Mouse (Mus musculus): ENCODE results near the gene Trpc4ap.

The Trpc4ap gene

GRCm38 (mm10) chr2:155693136-155693535 is 952 bp upstream of the Trpc4ap start:
- DNase-seq, result peak; percentile 55

DNA sequence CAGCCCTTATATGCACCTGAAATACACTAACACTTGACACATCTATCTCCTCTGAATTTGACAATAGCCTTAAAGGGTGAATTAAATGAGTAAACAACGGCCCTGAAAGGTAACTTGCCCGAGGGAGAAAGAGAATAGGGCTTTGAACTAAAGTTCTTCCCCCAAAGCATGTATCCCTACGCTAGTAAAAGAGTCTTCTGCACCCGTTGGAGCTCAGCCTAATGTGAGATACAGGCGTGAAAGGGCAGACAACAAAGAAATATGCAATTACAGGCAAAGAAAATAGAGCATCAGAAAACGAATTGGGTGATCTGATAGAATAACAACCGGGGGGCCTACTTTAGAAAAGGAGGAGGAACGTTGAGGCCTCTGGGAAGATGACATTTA is 855 bp downstream of the Trpc4ap start:
- DNase-seq, result no peak

GRCm38 (mm10) chr2:155689211-155689610 is 3.0 kb downstream of the Trpc4ap start:
- DNase-seq, result no peak

DNA sequence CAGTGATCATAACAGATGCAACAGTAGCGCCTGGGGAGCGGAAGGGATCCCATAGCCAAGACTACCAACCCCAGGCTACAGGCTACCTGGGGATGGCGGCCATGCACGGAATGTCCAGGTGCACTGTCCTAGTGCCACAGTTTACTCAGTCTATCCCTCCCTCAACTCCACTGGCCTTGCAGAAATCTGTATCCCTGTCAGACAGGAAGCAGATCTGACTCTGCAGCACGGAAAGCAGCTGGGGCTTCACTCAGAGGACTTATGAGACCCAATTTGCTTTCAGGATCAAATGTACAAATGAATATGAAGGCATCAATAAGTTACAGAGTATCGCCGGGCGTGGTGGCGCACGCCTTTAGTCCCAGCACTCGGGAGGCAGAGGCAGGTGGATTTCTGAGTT is 4.4 kb downstream of the Trpc4ap start:
- no peak for DNase-seq

DNA sequence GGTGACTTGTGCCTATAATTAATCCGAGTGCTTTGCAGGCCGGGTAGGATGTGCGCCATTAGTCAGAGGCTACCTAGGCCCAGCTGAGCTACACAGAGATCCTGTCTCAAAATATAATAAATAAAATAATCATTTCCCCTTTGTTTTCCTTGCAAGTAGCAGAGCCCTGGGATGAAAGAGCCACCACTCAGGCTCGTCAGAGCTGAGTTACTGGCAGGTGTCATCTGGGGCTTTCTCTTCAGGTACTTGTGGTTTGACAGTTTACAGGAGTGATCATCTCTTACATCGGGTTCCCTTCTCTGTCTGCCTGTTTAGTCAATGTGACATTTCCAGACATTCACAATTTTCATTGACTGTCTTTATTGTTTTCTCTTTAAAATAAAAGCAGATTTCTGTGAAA is 5.6 kb downstream of the Trpc4ap start:
- DNase-seq, result no peak

- DNase-seq, result no peak
These were observed 8.4 kb downstream of the Trpc4ap start for GRCm38 (mm10) chr2:155683821-155684220.

- no peak for DNase-seq
These were observed 9.0 kb downstream of the Trpc4ap start for GRCm38 (mm10) chr2:155683137-155683536.

DNA sequence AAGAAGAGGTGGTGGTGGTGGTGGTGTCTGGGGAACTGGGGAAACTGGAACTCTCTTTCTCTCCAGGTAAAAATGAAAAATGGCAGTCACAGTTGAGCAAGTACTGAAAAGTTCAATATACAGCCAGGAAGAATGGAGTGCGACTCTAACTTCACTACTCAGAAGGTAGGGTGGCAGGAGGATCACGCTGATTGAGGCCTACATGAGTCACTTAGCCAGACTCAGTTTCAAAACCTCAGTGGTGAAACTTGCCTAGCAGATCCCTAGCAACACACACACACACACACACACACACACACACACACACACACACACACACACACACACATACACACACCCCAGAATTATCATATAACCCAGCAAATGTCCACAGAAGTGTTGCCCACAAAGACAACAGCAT is 10.3 kb downstream of the Trpc4ap start:
- no peak for DNase-seq

GRCm38 (mm10) chr2:155681194-155681593 is 11.0 kb downstream of the Trpc4ap start:
- DNase-seq, result no peak

DNA sequence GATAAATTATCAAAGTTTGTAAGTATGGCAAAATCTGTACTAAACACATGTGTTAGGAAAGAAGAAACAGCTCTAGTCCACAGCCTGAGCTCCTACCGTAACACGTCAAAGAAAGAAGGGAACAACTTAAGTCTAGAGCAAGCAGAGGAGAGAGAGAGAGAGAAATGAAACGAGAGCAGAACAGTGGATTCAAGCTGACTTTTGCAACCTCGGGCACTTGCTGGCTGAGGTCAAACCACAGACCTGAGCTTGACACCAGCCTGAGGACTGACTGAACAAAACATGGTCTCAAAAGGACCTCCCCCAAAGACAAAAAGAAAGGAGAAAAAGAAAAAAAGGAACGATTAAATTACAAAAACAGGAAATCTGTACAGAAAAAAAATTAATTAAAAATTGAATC is 11.6 kb downstream of the Trpc4ap start:
- DNase-seq, result no peak

DNA sequence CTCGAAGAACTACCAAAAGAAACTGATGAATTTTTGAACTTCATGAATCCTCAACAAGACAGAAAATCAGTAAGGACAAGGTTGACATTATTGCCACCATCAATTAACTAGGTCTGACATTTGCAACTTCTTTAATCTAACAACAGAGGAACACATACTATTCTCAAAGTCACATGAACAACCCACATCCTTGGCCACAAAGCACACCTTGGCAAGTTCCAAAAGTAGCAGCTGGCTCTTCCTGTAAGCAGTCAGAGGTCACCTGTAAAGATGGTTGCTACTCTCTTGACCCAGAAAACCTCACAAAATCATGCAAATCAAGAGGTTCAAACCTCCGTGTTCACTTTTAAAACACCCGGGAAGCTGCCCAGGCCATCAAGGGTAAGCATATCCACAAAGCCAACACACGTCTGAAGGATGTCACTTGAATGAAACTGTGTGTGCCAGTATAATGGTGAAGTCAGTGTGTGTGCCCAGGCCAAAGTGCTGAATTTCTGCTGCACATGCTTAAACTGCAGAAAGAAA is 12.5 kb downstream of the Trpc4ap start:
- no peak for DNase-seq

DNA sequence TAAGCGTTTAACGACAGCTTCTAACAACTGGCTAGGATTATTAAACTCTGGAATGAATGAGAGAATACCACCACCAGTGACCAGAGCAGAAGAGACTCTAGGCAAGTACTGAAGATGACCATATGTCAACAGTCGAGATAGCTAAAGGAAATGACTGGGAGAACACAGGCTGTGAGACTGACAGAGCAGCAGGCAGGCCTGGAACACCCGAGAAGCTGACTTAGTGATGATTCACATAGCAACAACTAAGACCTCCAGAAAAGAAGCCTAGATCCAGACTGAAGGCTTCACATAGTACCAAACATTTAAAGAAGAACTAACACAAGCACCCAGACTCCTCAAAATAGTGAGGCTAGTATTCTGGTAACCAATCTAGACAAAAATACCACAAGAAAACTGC is 17.1 kb downstream of the Trpc4ap start:
- no peak for DNase-seq

DNA sequence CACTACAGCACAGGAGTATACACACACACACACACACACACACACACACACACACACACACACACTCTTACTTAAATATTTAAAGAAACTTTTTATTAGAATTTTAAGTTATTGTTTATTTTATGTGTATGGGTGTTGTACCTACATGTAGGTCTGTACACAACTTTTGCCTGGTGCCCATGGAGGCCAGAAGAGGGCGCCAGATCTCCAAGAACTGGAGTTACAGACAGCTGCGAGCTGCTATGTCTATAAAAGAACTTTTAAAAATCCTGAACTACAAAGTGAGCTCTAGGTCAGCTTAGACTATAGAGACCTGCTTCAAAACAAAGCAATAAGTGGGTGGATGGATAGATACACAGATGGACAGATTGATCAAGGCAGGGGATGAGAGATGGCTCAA is 18.6 kb downstream of the Trpc4ap start:
- no peak for DNase-seq

- no peak for DNase-seq
These were observed 20.9 kb downstream of the Trpc4ap start for GRCm38 (mm10) chr2:155671236-155671635.

DNA sequence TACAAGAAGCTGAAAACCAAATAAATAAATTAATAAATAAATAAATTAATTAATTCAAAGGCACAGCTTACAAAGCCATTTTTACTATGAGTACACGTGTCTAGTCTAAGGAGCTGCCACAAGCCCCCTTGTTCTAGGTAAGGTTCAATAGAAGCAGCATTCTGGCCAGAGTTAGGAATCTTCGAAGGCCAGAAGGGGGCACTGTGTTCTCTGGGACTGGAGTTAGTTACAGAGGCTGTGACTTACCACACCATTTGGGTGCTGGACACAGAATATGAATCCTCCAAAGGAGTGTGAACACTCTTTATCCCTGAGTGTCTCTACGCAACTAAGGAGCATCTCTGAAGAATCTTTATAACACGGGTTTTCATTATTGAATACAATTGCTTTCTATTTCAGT is 23.7 kb downstream of the Trpc4ap start:
- no peak for DNase-seq

DNA sequence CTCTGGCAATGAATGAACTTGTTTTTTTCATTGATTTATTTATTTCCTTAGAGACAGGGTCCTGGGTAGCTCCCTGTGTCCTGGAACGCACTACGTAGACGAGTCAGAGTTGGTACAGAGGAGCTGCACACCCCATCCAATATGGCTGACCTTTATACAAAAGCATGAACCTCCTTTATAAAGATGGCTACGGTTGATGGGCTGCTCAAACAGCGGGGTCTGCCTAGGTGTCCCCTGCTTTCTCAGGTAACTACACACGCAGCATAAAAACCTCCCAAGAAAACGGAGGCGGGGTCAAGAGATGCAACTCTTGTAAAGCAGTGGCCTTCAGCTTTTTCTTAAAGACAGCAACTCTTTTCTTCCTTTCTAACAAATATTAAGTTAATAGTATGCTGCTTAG is 24.3 kb downstream of the Trpc4ap start:
- no peak for DNase-seq

- DNase-seq, result no peak
These were observed 28.2 kb downstream of the Trpc4ap start for GRCm38 (mm10) chr2:155663910-155664460.

DNA sequence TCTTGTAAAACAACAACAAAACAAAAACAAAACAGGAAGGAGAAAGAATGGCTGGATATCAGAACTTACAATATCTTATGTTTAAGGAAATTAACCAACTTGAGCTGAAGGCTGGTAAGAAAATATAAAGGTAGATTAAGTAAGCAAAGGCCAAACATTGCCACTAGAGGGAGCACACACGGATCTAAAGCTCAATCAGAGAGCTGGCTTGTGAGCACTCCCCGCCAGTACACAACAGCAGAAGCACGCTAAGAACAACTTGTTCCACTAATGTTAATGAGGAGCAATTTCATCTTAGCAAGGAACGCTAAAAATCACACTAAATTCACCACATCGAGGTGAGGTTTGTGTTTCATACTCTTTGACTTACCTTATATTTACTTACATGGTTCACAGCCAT is 29.1 kb downstream of the Trpc4ap start:
- no peak for DNase-seq

DNA sequence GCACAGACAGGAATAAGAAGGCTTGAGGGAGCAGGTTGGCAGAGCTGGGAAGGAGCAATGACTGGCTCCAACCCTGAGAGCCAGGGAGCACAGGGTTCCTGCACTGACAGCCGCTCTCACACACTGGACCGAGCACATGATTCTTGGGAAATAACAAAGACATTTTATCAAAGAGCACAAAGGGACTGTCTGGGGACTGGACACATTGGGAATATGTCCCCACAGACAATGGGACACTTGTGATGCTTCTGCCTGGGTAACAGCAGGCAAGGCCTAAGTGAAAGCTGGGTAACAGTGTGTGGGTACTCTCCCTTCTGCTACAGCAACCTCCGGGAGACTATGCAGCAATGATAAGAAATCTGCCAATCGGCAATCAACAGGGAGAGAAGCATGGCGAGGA is 29.8 kb downstream of the Trpc4ap start:
- no peak for DNase-seq

DNA sequence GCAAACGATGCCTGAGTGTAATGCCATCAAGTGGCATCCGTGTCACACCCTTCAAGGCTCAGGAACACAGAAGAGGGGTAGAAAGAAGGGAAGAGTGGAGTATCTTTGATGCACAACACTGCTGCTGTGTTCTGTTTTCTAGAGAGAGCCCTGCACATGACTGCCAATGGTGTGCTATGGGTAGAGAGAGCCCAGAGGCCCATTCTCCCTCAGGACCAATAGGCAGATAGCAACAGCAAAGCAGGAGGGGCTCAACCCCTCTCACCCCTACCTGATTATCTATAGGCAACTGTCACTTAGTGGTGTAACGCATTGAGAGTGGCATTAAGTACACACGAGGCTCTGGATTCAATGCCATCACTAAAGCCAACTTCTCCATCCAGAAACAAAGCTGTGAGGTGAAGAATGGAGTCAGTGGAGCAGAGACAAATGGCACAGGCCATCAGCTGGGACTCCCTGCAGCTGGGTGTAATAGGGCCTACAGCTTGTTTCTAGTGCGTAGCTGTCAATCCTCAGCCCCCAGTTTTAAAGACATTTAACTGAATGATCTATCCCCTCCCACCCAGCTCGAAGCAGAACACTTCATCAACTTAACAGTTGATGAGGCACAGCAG is 36.3 kb downstream of the Trpc4ap start:
- DNase-seq, result no peak

DNA sequence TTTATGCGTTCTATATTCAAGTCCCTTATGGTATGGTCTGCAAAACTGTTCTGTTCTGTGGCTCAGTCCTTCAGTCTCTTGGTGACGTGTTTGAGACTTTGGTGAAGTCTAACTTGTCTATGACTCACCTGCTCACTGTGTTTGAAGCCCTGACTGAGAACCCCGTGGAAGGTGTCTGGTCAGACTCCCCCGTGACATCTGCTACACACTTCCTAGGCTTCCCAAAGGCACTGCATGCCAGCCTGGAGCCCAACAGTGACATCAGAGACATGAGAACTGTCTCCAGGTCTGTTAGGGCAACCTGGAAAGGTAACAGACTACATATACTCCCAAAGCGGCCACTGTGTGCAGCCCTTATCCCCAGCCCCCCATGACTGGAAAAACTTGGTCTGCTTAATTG is 39.6 kb downstream of the Trpc4ap start:
- DNase-seq, result no peak

GRCm38 (mm10) chr2:155645746-155646145 is 46.4 kb downstream of the Trpc4ap start:
- no peak for DNase-seq

GRCm38 (mm10) chr2:155641540-155642472 is 50.4 kb downstream of the Trpc4ap start:
- peak; percentile 62 for DNase-seq

GRCm38 (mm10) chr2:155640656-155641055 is 51.5 kb downstream of the Trpc4ap start:
- peak; percentile 88 for DNase-seq
